In the genomic region with DNA sequence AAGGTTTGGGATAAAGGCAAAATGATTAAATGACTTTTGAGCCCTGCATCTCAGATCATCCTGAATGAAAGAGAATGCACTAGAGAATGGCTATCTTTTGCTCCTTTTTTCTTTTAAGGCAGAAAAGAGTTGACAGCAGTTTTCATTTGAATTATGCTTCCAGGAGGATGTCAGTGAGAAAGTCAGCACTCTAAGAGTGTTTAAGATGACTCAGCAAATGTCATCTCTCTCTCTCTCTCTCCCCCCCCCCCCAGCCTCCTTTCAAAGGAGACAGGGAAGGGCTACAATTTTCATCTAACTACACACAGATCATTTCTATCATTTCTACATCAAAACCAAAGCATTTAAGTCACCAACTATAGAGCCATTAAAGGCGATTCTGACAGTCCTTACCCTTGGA, we compare ENCODE assay signal across 31 mouse cellular contexts. TPM values are rescaled to one million over a fixed set of nuclear protein-coding genes. Genes with fewer than 3 reads are reported as not detected.
"Had no signal": no experiment of that assay in that cellular context is flagged by ENCODE, and none has a peak within 500 bp of the region (broad histone marks: within the 10 kb centered on the region; RNA-seq: fewer than 3 reads in every experiment).

No protein-coding gene starts in this region.

- H3K36me3 ChIP-seq: limb, embryonic 10.5 days; limb, embryonic 12.5 days; limb, embryonic 13.5 days; limb, embryonic 15.5 days; lung, embryonic 15.5 days; midbrain, embryonic 10.5 days; midbrain, embryonic 12.5 days; midbrain, embryonic 13.5 days; midbrain, embryonic 15.5 days; neural tube, embryonic 12.5 days had no signal

- H3K27me3 ChIP-seq: limb, embryonic 12.5 days; limb, embryonic 13.5 days; limb, embryonic 15.5 days; liver, embryonic 12.5 days; liver, embryonic 13.5 days; liver, embryonic 15.5 days; lung, embryonic 15.5 days; megakaryocyte, embryonic 14.5 days; midbrain, embryonic 12.5 days; midbrain, embryonic 13.5 days; midbrain, embryonic 15.5 days; neural tube, embryonic 12.5 days had no signal

- H3K9me3 ChIP-seq: limb, embryonic 10.5 days; limb, embryonic 12.5 days; limb, embryonic 13.5 days; limb, embryonic 15.5 days; liver, embryonic 12.5 days; liver, embryonic 13.5 days; liver, embryonic 15.5 days; lung, embryonic 15.5 days; midbrain, embryonic 10.5 days; midbrain, embryonic 12.5 days; midbrain, embryonic 13.5 days; midbrain, embryonic 15.5 days; neural tube, embryonic 12.5 days had no signal

- H3K27ac ChIP-seq: limb, embryonic 10.5 days; limb, embryonic 12.5 days; limb, embryonic 13.5 days; limb, embryonic 15.5 days; liver, embryonic 12.5 days; liver, embryonic 13.5 days; liver, embryonic 14.5 days; liver, embryonic 15.5 days; lung, embryonic 15.5 days; macrophage; midbrain, embryonic 10.5 days; midbrain, embryonic 12.5 days; midbrain, embryonic 13.5 days; midbrain, embryonic 15.5 days; neural tube, embryonic 12.5 days had no signal

- H3K4me3 ChIP-seq: limb, embryonic 10.5 days; limb, embryonic 12.5 days; limb, embryonic 13.5 days; limb, embryonic 15.5 days; liver, embryonic 12.5 days; liver, embryonic 13.5 days; liver, embryonic 15.5 days; lung, embryonic 15.5 days; megakaryocyte, embryonic 14.5 days; midbrain, embryonic 10.5 days; midbrain, embryonic 12.5 days; midbrain, embryonic 13.5 days; midbrain, embryonic 15.5 days; myocyte; neural tube, embryonic 12.5 days had no signal

- DNase-seq: left cerebral cortex, postnatal 4 days; liver; liver, embryonic 13.5 days; liver, postnatal 0 days; lung, adult 18-20 months; lung, adult 2 months; lung, embryonic 14.5 days; lung, postnatal 10 days; lung, postnatal 14 days; lung, postnatal 36 days; lung, postnatal 4 days; midbrain, embryonic 14.5 days had no signal

- H3K4me1 ChIP-seq: limb, embryonic 13.5 days; limb, embryonic 15.5 days; liver, embryonic 13.5 days; liver, embryonic 15.5 days; lung, embryonic 15.5 days; megakaryocyte, embryonic 14.5 days; midbrain, embryonic 10.5 days; midbrain, embryonic 12.5 days; midbrain, embryonic 15.5 days; neural tube, embryonic 12.5 days had no signal

- H3K9ac ChIP-seq: limb, embryonic 12.5 days; limb, embryonic 13.5 days; limb, embryonic 15.5 days; liver, embryonic 12.5 days; liver, embryonic 13.5 days; liver, embryonic 14.5 days; liver, embryonic 15.5 days; liver, postnatal 0 days; lung, embryonic 14.5 days; lung, embryonic 15.5 days; midbrain, embryonic 12.5 days; midbrain, embryonic 13.5 days; midbrain, embryonic 15.5 days; neural tube, embryonic 12.5 days had no signal

- H3K4me2 ChIP-seq: limb, embryonic 12.5 days; limb, embryonic 13.5 days; limb, embryonic 15.5 days; liver, embryonic 11.5 days; liver, embryonic 12.5 days; liver, embryonic 13.5 days; liver, embryonic 15.5 days; lung, embryonic 14.5 days; lung, embryonic 15.5 days; midbrain, embryonic 11.5 days; midbrain, embryonic 12.5 days; midbrain, embryonic 13.5 days; midbrain, embryonic 15.5 days; neural tube, embryonic 12.5 days had no signal

RNA-seq across cellular contexts. Expression of a gene that starts 31.9 kb away (rescaled TPM):
- total RNA-seq: monocyte, adult 5-6 weeks had no signal
- polyA plus RNA-seq: macrophage; midbrain, embryonic 14.5 days had no signal
